Mouse (Mus musculus) brain, embryonic 18.5 days (tissue): ENCODE data around the gene Cnot10.
A peak's percentile ranks its signal among the peaks of the same experiment; 100 is the strongest.

Experiments used
- DNase-seq: peaks from one replicate; pipeline ENCODE4 v3.0.0-alpha.2; 2012; ENCODE audit warnings: low read depth, low spot score

The Cnot10 gene

GRCm38 (mm10) chr9:114639839-114640646, at the start of gene Cnot10:
Gene Cnot10 (minus strand): TSS chr9:114640184.
- peak; percentile 95 for DNase-seq

- DNase-seq = no peak
Observed at GRCm38 (mm10) chr9:114688953-114689407, 49.0 kb upstream of the Cnot10 start.

GRCm38 (mm10) chr9:114688252-114688952, 48.4 kb upstream of the Cnot10 start, which contains the start of gene Dync1li1:
Gene Dync1li1 (plus strand): TSS chr9:114688790.
- DNase-seq = peak; percentile 87

GRCm38 (mm10) chr9:114687639-114688038, 47.7 kb upstream of the Cnot10 start:
- no peak for DNase-seq

DNA sequence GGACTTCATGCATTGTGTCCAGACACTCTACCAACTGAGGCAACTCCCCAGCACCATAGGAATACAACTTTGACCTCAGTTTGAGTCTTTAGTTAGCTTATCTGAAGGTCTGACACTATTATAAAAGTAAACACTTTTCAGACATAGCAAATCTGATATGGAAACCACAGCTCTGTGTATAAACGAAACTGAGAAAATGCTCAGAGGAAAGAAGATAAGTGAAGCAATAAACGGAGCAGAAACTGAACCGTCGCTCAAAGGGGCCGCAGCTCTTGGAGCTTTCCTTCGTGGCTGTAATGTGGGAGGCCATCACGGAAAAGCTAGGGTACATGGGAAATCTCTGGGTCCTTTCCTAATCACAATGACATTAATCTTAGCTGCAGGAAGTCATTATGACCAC, 46.3 kb upstream of the Cnot10 start:
- DNase-seq = no peak

DNA sequence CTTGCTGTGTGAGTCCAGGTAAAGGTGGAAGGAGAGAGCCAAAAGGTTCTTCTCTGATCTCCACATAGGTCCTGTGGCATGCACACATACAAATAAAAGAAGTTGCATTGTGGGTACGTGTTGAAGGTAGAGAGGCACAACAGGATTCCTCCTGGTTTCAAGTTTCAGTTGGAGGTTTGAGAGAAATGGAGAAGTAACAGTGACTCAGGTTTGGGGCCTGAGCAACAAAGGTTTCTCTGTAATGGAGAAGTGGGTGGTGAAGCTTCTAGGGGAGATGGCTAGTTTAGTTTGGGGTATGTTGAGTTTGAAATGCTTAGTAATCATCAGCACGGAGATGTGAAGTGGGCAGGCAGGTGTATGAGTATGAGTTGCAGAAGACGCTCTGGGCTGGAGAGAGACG, 42.2 kb upstream of the Cnot10 start:
- no peak for DNase-seq

DNA sequence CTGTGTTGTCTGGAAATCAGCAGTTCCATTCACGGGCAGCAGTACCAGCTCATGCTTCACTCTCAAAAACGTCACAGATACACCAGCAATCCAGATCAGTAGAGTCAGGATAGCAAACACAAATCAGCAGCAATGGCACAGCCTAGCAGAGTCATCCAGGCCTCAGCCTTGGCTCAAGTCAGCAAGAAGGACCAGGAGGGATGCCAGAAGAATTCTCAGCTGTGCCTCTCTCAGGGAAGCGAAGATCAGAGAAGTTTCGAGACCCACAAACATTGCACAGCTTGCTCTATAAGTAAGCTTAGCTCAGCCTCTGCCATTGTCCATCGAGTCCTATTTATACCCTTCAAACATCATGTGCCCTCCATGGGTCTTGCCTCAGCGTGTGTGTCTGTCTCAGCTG, 40.5 kb upstream of the Cnot10 start:
- DNase-seq = no peak

DNA sequence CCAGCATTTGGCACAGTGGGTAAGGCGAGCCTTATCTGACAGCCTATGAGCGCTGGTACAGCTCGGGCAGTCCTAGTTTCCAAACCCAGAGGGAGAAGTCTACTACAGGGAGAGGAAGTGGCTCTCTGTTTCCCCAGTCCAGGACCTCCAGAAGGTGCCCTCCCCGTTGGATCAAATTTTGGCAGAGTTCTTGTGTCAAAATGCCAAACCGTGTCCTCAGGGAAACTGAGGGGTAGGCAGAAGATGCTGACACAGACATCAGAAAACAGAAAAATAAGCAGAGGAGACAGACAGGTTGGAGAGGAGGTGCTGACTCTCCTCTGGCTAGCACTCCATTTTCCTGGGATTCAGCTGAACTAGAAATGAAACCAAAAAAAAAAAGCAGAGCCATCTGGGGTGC, 40.0 kb upstream of the Cnot10 start:
- no peak for DNase-seq

DNA sequence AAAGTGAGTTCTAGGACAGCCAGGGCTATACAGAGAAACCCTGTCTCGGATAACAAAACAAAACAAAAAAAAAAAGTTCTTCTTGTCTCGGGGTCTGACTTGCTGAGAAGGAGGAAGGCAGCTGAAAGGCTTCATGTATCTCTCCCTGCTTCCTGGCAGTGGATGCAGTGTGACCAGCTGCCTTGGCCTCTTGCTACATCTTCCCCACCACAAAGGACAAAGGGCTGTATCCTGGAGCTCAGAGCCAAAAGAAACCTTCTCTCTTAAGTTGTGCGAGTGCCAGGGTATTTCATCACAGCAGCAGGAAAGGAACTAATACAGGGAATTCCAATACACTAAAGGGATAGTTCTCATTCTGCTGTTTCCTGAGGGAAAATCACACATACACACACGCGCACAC, 38.6 kb upstream of the Cnot10 start:
- DNase-seq = no peak

- no peak for DNase-seq
Observed at GRCm38 (mm10) chr9:114673626-114674025, 33.6 kb upstream of the Cnot10 start.

- DNase-seq = no peak
Observed at GRCm38 (mm10) chr9:114672703-114673561, 32.9 kb upstream of the Cnot10 start.

- no peak for DNase-seq
Observed at GRCm38 (mm10) chr9:114671946-114672345, 32.0 kb upstream of the Cnot10 start.

- DNase-seq = no peak
Observed at GRCm38 (mm10) chr9:114669011-114669410, 29.0 kb upstream of the Cnot10 start.

GRCm38 (mm10) chr9:114668047-114668446, 28.1 kb upstream of the Cnot10 start:
- DNase-seq = no peak

GRCm38 (mm10) chr9:114666858-114667257, 26.9 kb upstream of the Cnot10 start:
- DNase-seq = no peak

GRCm38 (mm10) chr9:114663782-114664181, 23.8 kb upstream of the Cnot10 start:
- no peak for DNase-seq

- no peak for DNase-seq
Observed at GRCm38 (mm10) chr9:114661991-114662390, 22.0 kb upstream of the Cnot10 start.

DNA sequence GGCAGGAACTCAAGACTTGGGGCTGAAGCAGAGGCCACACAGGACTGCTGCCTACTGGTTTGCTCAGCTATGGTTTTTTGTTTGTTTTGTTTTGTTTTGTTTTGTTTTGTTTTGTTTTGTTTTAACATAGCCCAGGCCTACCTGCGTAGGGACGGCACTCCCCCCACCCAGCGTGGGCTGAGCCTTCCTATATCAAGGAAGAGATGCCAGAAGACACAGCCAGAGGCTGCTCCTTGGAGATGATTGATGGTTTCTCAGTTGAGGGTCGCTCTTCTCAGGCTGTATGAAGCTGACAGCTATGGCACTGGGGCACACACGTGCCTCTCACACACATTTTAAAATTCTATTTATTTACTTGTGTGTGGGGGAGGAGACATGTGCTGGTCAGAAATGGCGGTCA, 21.0 kb upstream of the Cnot10 start:
- DNase-seq = no peak

DNA sequence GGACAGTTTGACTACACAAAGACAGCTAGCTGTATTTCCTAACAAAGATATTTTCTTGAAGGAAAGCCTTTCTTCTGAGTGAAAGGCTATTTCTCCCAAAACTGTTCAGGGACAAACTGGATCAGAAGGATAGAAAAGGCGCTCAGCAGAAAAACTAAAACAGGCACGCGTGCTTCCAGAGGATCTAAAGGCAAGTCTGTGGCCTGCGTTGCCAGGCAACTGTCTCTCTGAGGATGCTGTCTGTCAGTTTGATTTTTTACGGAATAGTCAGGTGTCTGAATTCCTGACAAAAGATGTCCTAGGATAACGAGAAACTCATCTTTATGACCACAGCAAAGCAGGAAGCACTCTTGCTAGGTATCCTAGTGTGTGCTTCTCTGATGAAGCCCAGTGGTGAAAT, 20.5 kb upstream of the Cnot10 start:
- no peak for DNase-seq

- DNase-seq = no peak
Observed at GRCm38 (mm10) chr9:114656701-114657100, 16.7 kb upstream of the Cnot10 start.

DNA sequence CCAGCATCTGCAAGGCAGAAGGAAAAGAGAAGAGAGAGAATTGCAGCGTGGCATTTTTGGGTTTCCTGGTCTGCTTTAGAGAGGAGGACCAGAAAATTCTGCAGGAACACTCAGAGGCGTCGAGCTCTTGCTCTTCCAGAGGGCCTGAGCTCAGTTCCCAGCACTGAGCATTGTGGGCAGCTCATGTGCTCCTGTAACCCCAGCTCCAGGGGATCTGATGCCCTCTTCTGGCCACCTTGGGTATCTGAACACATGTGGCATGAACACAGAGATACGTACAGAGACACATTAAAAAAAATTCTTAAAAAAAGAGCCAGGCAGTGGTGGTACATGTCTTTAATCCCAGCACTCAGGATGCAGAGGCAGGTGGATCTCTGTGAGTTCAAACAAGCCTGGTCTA, 15.4 kb upstream of the Cnot10 start:
- DNase-seq = no peak
